Mouse (Mus musculus) neutrophil, adult 59 days (primary cell): ENCODE data around the gene Dync1li2. TPM values are rescaled to one million over a fixed set of nuclear protein-coding genes. Genes with fewer than 3 reads are reported as not detected.

Source experiments
- total RNA-seq, 2 experiments: library from RNA; stranded (reverse); gene quantifications; 1 replicate in 1 of 2; 2 replicates in 1 of 2; pipeline ENCODE4 v1.2.4; 2023

The Dync1li2 gene
- total RNA-seq, result 10 to 100 TPM; 45.2 to 65.7 TPM

GRCm38 (mm10) chr8:104442299-104443124, at the start of gene Dync1li2:
Dync1li2 (minus strand) TSS chr8:104443047.

GRCm38 (mm10) chr8:104395703-104396357, 47.0 kb downstream of the Dync1li2 start, which contains the start of gene Cmtm4:
Cmtm4 (minus strand) TSS chr8:104395807.

Other genes starting within 250 kb of the Dync1li2 start
- 10 to 100 TPM; 53.9 to 56.1 TPM for gene Tk2, start 194.5 kb downstream of the Dync1li2 start, total RNA-seq
- gene Cklf, start 192.2 kb downstream of the Dync1li2 start, total RNA-seq, result 100 to 1,000 TPM in 1 of 2 experiments, 10 to 100 TPM in 1; 99.2 to 105 TPM
- not detected for gene Cmtm2a, start 149.9 kb downstream of the Dync1li2 start, total RNA-seq
- gene Gm45711, start 133.0 kb downstream of the Dync1li2 start, total RNA-seq, result not detected
- gene Cmtm1, start 132.9 kb downstream of the Dync1li2 start, total RNA-seq, result not detected
- not detected for gene Gm11020, start 121.5 kb downstream of the Dync1li2 start, total RNA-seq
- not detected for gene Cmtm2b, start 120.8 kb downstream of the Dync1li2 start, total RNA-seq
- 10 to 100 TPM; 29.6 to 41.0 TPM for gene Cmtm3, start 103.6 kb downstream of the Dync1li2 start, total RNA-seq
- under 1 TPM; 0.49 to 0.86 TPM for gene Cmtm4, start 47.2 kb downstream of the Dync1li2 start, total RNA-seq
- not detected for gene Terb1, start 66.9 kb upstream of the Dync1li2 start, total RNA-seq
- gene Nae1, start 91.6 kb upstream of the Dync1li2 start, total RNA-seq, result 10 to 100 TPM; 11.6 to 13.2 TPM
- gene Car7, start 91.6 kb upstream of the Dync1li2 start, total RNA-seq, result not detected
- 1 to 10 TPM; 3.6 to 3.7 TPM for gene Pdp2, start 148.4 kb upstream of the Dync1li2 start, total RNA-seq
- gene Cdh16, start 181.3 kb upstream of the Dync1li2 start, total RNA-seq, result not detected
- 1 to 10 TPM; 1.1 to 3.6 TPM for gene Rrad, start 188.3 kb upstream of the Dync1li2 start, total RNA-seq
- gene Ciao2b, start 198.9 kb upstream of the Dync1li2 start, total RNA-seq, result 10 to 100 TPM; 13.8 to 16.1 TPM